Mouse (Mus musculus): Measurements from ENCODE around the gene Gm20388. TPM values are rescaled to one million over a fixed set of nuclear protein-coding genes. Genes with fewer than 3 reads are reported as not detected.
A peak's percentile ranks its signal among the peaks of the same experiment; 100 is the strongest.

Gene Gm20388
- polyA plus RNA-seq, 2 experiments: 8.5 TPM; not detected in 1

DNA sequence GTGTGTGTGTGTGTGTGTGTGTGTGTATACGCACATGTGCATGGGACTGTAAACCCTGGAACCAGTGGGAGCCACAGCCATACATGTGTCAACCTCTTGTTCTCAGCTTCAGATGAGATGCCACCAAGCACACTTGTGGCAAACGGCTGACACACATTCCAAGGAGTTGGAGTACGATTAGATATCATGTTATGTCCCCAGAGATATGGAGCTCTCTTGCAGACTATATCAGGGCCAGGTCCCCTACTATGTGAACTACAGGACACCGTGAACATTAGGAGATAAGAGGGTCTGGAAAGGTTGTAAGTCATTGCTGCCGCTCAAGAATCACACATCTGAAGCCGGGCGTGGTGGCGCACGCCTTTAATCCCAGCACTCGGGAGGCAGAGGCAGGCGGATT, 2772.2 kb downstream of the Gm20388 start:
- ATAC-seq (ENCODE audit: insufficient read depth) (peak; percentile 51), DNase-seq (ENCODE audit: low read depth in 3 of 3, low spot score in 3 of 3) (peak; percentile 54 to 66 (median 56))
- Histone ChIP-seq H3K4me3 (ENCODE audit: insufficient read depth in 1 of 2, low read depth in 2 of 2, low read length in 2 of 2) (no peak overlapping the region), H3K4me2 (ENCODE audit: low read depth) (no peak overlapping the region), H3K27me3 (ENCODE audit: control insufficient read depth, insufficient read depth, low read length) (peaks cover 17% of the 10 kb centered on the region), H3K27ac (no peak overlapping the region), H3K36me3 (replicated peaks; ENCODE audit: control insufficient read depth, insufficient read depth, low read depth) (no peaks in the 10 kb centered on the region), H3K4me1 (replicated peaks; ENCODE audit: control insufficient read depth in 2 of 2, insufficient read depth in 2 of 2, low read length in 1 of 2) (peaks cover 65 to 72% of the 10 kb centered on the region in 2 experiments), H3K9ac (replicated peaks) (no peak overlapping the region), H3K9me3 (ENCODE audit: control insufficient read depth, low read length) (no peaks in the 10 kb centered on the region)
- 14% methylated on average over 11 of the region's 11 CpGs for WGBS (ENCODE audit: insufficient replicate concordance)
- TF ChIP-seq EP300 (IDR thresholded peaks at IDR 0.05; ENCODE audit: low read depth): peak; percentile 93
- no peak for TF ChIP-seq CTCF (IDR thresholded peaks at IDR 0.05; ENCODE audit: low read depth)

DNA sequence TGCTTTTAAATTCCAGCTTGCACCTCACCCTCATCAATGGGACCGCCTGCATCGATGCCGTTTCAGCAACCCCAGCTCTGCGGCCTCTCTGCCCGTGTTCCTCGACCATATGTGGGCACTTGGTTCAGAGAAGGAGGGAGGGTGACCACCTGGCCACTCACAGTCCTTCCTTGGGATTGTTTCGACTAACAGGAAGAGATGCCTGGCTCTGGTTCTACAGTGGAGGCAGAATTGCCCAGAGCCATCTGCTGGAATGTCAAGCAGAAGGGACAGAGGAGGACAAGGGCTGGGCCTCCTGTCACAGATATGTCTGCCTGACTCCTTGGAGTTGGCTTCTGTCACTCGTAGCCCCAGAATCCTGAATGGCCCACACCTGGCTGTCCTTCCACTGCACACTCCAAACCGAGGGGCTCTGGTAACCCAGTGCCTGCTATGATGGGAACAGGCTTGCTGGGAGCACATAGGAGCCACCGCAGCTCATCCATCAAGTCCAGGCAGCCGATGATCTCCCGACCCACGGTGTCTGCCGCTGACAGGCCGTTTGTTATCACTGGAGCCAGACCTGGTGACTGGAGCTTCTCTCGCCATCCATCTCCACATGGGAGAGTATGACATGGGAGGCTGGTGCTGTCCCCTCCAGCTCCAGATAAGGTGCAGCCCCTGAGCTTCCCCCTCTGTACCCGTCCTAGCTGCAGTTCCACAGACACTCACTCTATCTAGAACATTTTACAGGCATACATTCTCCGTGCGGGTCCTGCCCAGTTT, 2774.6 kb downstream of the Gm20388 start:
- H3K36me3 ChIP-seq (replicated peaks; ENCODE audit: control insufficient read depth, insufficient read depth, low read depth): no peaks in the 10 kb centered on the region
- H3K4me3 ChIP-seq (ENCODE audit: insufficient read depth in 1 of 2, low read depth in 2 of 2, low read length in 2 of 2): peak overlapping the region in 1 of 2 experiments; percentile 16; a peak in 1 of 4 replicates
- peak overlapping the region; percentile 52 for H3K9ac ChIP-seq (replicated peaks)

GRCm38 (mm10) chr8:122686879-122687278, 2776.2 kb downstream of the Gm20388 start:
- H3K36me3 ChIP-seq (replicated peaks; ENCODE audit: control insufficient read depth, insufficient read depth, low read depth): no peaks in the 10 kb centered on the region; the same call in 1 of the 2 replicates
- no peak overlapping the region for H3K4me3 ChIP-seq (ENCODE audit: insufficient read depth in 1 of 2, low read depth in 2 of 2, low read length in 2 of 2)
- H3K9me3 ChIP-seq (ENCODE audit: control insufficient read depth, low read length): no peaks in the 10 kb centered on the region
- no peak overlapping the region for H3K9ac ChIP-seq (replicated peaks)
- no peaks in the 10 kb centered on the region for H3K27me3 ChIP-seq (ENCODE audit: control insufficient read depth, insufficient read depth, low read length)
- ATAC-seq (ENCODE audit: insufficient read depth) (no peak), DNase-seq (ENCODE audit: low read depth in 3 of 3, low spot score in 3 of 3) (no peak)
- H3K27ac ChIP-seq: peak overlapping the region; percentile 47
- TF ChIP-seq EP300 (IDR thresholded peaks at IDR 0.05; ENCODE audit: low read depth) (no peak), CTCF (IDR thresholded peaks at IDR 0.05; ENCODE audit: low read depth) (no peak)
- WGBS (ENCODE audit: insufficient replicate concordance): 78% methylated on average over 9 of the region's 9 CpGs
- H3K4me1 ChIP-seq (replicated peaks; ENCODE audit: control insufficient read depth in 2 of 2, insufficient read depth in 2 of 2, low read length in 1 of 2): peaks cover 51 to 70% of the 10 kb centered on the region in 2 experiments
- no peak overlapping the region for H3K4me2 ChIP-seq (ENCODE audit: low read depth)

More for the DNA sequence above, 2774.6 kb downstream of the Gm20388 start:
- DNase-seq (ENCODE audit: low read depth in 3 of 3, low spot score in 3 of 3) (peak; percentile 79 to 88 (median 88)), ATAC-seq (ENCODE audit: insufficient read depth) (peak; percentile 90)
- TF ChIP-seq EP300 (IDR thresholded peaks at IDR 0.05; ENCODE audit: low read depth): peak; percentile 96
- TF ChIP-seq CTCF (IDR thresholded peaks at IDR 0.05; ENCODE audit: low read depth): no peak
- Histone ChIP-seq H3K27ac (peak overlapping the region; percentile 85), H3K4me2 (ENCODE audit: low read depth) (peak overlapping the region; percentile 65), H3K9me3 (ENCODE audit: control insufficient read depth, low read length) (no peaks in the 10 kb centered on the region), H3K4me1 (replicated peaks; ENCODE audit: control insufficient read depth in 2 of 2, insufficient read depth in 2 of 2, low read length in 1 of 2) (peaks cover 50 to 67% of the 10 kb centered on the region in 2 experiments), H3K27me3 (ENCODE audit: control insufficient read depth, insufficient read depth, low read length) (peaks cover 9% of the 10 kb centered on the region)
- WGBS (ENCODE audit: insufficient replicate concordance): 29% methylated on average over 19 of the region's 19 CpGs

DNA sequence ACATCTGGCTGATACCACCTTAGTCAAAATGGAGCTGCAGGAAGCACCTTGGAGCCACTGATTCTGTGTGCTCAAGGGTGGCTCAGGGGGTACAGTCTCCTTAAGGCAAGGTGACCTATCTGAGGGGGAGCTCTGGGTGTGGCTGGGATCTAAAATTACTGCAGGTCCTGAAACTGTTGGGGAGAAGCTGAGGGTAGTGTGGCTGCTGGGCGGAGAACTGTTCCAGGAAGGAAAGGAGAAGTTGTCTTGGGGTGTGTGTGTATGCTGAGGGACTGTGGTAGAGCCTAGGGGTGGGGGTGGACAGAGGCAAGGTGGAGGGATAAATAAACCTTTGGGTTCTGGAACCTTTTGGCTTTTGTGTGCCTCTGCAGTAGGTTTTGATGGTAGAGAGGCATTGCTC, 2778.7 kb downstream of the Gm20388 start:
- Histone ChIP-seq H3K27ac (no peak overlapping the region), H3K4me2 (ENCODE audit: low read depth) (no peak overlapping the region), H3K9me3 (ENCODE audit: control insufficient read depth, low read length) (no peaks in the 10 kb centered on the region), H3K9ac (replicated peaks) (no peak overlapping the region), H3K36me3 (replicated peaks; ENCODE audit: control insufficient read depth, insufficient read depth, low read depth) (no peaks in the 10 kb centered on the region; the same call in 1 of the 2 replicates), H3K27me3 (ENCODE audit: control insufficient read depth, insufficient read depth, low read length) (no peaks in the 10 kb centered on the region), H3K4me3 (ENCODE audit: insufficient read depth in 1 of 2, low read depth in 2 of 2, low read length in 2 of 2) (no peak overlapping the region), H3K4me1 (replicated peaks; ENCODE audit: control insufficient read depth in 2 of 2, insufficient read depth in 2 of 2, low read length in 1 of 2) (peaks cover 51 to 74% of the 10 kb centered on the region in 2 experiments)
- TF ChIP-seq CTCF (IDR thresholded peaks at IDR 0.05; ENCODE audit: low read depth) (no peak), EP300 (IDR thresholded peaks at IDR 0.05; ENCODE audit: low read depth) (no peak)
- no peak for DNase-seq (ENCODE audit: low read depth in 3 of 3, low spot score in 3 of 3)
- no peak for ATAC-seq (ENCODE audit: insufficient read depth)
- WGBS (ENCODE audit: insufficient replicate concordance): 36% methylated on average over 1 of the region's 1 CpGs

DNA sequence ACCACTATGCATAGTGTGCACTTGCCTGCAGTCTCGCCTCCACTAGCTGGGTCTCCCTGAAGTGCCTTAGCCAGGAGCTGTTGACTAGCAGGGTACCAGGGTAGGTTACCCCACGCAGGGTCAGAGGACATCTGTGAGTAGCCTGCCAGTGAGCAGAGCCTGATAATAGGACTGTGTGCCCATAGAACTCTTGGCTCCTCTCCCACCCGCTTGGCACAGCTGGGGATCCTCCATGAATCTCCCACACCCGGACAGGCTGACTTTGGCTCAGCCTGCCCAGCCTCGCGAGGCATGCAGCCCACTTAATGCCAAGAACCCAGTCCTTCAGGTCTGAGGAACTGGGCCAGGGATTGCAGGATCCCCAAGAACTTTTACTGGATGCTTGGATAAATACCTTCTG, 2780.4 kb downstream of the Gm20388 start:
- no peak for DNase-seq (ENCODE audit: low read depth in 3 of 3, low spot score in 3 of 3)
- H3K9me3 ChIP-seq (ENCODE audit: control insufficient read depth, low read length): no peaks in the 10 kb centered on the region
- H3K27ac ChIP-seq: no peak overlapping the region
- ATAC-seq (ENCODE audit: insufficient read depth): no peak
- H3K27me3 ChIP-seq (ENCODE audit: control insufficient read depth, insufficient read depth, low read length): no peaks in the 10 kb centered on the region
- TF ChIP-seq CTCF (IDR thresholded peaks at IDR 0.05; ENCODE audit: low read depth) (no peak), EP300 (IDR thresholded peaks at IDR 0.05; ENCODE audit: low read depth) (no peak)
- H3K36me3 ChIP-seq (replicated peaks; ENCODE audit: control insufficient read depth, insufficient read depth, low read depth): no peaks in the 10 kb centered on the region; the same call in 1 of the 2 replicates
- no peak overlapping the region for H3K9ac ChIP-seq (replicated peaks)
- WGBS (ENCODE audit: insufficient replicate concordance): 70% methylated on average over 6 of the region's 6 CpGs
- H3K4me2 ChIP-seq (ENCODE audit: low read depth): no peak overlapping the region
- H3K4me3 ChIP-seq (ENCODE audit: insufficient read depth in 1 of 2, low read depth in 2 of 2, low read length in 2 of 2): no peak overlapping the region
- peaks cover 45 to 75% of the 10 kb centered on the region in 2 experiments for H3K4me1 ChIP-seq (replicated peaks; ENCODE audit: control insufficient read depth in 2 of 2, insufficient read depth in 2 of 2, low read length in 1 of 2)

Measured in liver, embryonic 14.5 days (tissue).